Mouse (Mus musculus) cerebellum, adult 2 months (tissue): ENCODE results near the gene Tyms.

Source experiments
- CTCF ChIP-seq: fragments of 200-500 bp; IDR thresholded peaks from 2 replicates; pipeline ENCODE4 v1.5.1; 2011; ENCODE audit warnings: low read depth, mild to moderate bottlenecking, control low read depth, low read length, moderate library complexity, borderline replicate concordance; ENCODE audit not compliant: insufficient read depth
- POLR2A ChIP-seq: fragments of 200-500 bp; IDR thresholded peaks from 2 replicates; pipeline ENCODE4 v1.6.1; 2011; ENCODE audit warnings: low read length, control low read depth, borderline replicate concordance; ENCODE audit not compliant: insufficient read depth

GRCm38 (mm10) chr5:30120106-30120505 is 46.7 kb upstream of the Tyms start:
- TF ChIP-seq CTCF (no peak), POLR2A (no peak)
